Mouse (Mus musculus): Measurements from ENCODE around the gene Ppp2r2d. TPM values are rescaled to one million over a fixed set of nuclear protein-coding genes. Genes with fewer than 3 reads are reported as not detected.

Ppp2r2d gene
- 76.2 and 79.7 TPM in 2 replicates for polyA plus RNA-seq (2014; fragmentation: Nextera tagmentation; extraction: Ambion mirVana)

DNA sequence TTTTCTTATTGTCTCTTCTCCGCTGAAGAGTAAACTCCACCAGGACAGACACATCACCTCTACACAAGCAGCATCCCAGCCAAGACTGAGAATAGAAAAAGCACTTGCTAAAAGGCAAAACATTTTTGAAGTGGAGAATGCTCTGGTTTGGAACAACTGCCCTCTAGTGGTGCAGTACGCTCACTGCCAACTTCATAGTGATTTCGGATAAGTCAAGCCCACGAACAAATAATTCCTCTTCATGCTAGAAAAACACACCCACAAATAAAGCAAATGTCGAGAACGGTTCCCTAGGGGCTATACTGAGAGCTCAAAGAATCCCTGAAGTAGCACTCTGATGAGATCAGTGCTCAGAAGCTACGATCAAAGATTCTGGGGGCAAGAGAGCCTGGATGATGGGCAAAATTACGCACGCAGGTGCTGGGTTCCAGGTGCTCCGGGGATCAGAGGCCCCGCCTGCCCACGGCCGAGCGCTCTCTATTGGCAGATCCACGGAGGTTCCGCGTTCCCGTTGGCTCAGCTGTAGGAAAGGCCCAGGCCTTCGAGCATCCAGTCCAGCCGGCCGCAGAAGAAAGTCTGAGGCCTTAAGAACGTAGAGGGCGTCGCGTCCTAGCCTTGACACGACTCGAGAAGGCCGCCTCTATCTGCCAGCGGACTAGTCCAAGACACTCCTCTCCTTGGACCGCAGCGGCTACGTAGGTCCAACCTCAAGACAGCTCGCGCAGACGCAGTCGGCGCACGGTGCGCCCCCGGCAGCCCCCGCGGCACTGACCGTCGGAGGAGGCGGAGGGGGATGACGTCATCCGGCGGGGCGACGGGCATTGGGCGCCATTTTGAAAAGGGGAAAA, at the start of gene Ppp2r2d, which contains the start of gene Mapk1ip1:
Gene Ppp2r2d (plus strand): TSS at position 536 of the 848 bp plus-strand sequence.
Gene Mapk1ip1 (minus strand): TSS at position 730 of the 848 bp plus-strand sequence.
- Histone ChIP-seq H3K27me3 (ENCODE audit: control insufficient read depth, insufficient read depth, low read length) (no peaks in the 10 kb centered on the region), H3K4me2 (peak within 1 kb of the TSS; percentile 88), H3K9ac (ENCODE audit: low read length) (peak within 1 kb of the TSS; percentile 96), H3K4me1 (ENCODE audit: control insufficient read depth, insufficient read depth, low read length) (peaks cover 31% of the 10 kb centered on the region), H3K9me3 (ENCODE audit: control insufficient read depth, low read length) (no peaks in the 10 kb centered on the region), H3K4me3 (ENCODE audit: low read depth, low read length) (peak within 1 kb of the TSS; percentile 80), H3K36me3 (ENCODE audit: control insufficient read depth, insufficient read depth, low read length) (no peaks in the 10 kb centered on the region), H3K27ac (ENCODE audit: low read depth, low read length) (peak within 1 kb of the TSS; percentile 89)
- WGBS: under 1% methylated on average over 45 of the region's 51 CpGs
- DNase-seq (ENCODE audit: low spot score, missing footprints) (peak; percentile 99), ATAC-seq (ENCODE audit: low FRiP score) (peak; percentile 96)

DNA sequence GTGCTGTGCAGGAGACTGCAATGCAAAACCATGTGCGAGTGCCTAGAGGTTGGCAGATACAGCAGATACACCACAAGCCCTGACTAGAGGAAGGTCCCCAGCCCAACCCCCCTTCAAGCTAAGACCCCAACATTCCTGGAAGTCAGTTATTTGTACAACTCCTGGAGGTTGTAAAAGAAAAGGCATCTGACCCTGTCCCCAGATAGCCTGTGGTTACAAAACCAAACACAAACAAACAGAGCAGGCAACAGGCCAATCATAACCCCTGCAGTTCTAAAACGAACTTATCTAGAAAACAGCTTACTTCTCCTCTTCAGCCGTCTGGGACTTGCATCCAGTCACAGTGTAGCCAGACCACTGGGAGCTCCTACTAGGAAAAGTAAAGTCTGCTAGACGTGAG, 42.5 kb upstream of the Ppp2r2d start:
- no peaks in the 10 kb centered on the region for H3K36me3 ChIP-seq (ENCODE audit: control insufficient read depth, insufficient read depth, low read length)
- no peak for ATAC-seq (ENCODE audit: low FRiP score)
- no peak overlapping the region for H3K4me3 ChIP-seq (ENCODE audit: low read depth, low read length)
- no peak overlapping the region for H3K27ac ChIP-seq (ENCODE audit: low read depth, low read length)
- H3K27me3 ChIP-seq (ENCODE audit: control insufficient read depth, insufficient read depth, low read length): no peaks in the 10 kb centered on the region
- no peaks in the 10 kb centered on the region; the same call in 1 of the 2 replicates for H3K9me3 ChIP-seq (ENCODE audit: control insufficient read depth, low read length)
- no peaks in the 10 kb centered on the region for H3K4me1 ChIP-seq (ENCODE audit: control insufficient read depth, insufficient read depth, low read length)
- WGBS: 50% methylated on average over 4 of the region's 4 CpGs
- H3K9ac ChIP-seq (ENCODE audit: low read length): no peak overlapping the region
- no peak for DNase-seq (ENCODE audit: low spot score, missing footprints)
- H3K4me2 ChIP-seq: no peak overlapping the region

GRCm38 (mm10) chr7:138807146-138807545, 38.7 kb upstream of the Ppp2r2d start:
- no peaks in the 10 kb centered on the region; the same call in 1 of the 2 replicates for H3K9me3 ChIP-seq (ENCODE audit: control insufficient read depth, low read length)
- ATAC-seq (ENCODE audit: low FRiP score) (no peak), DNase-seq (ENCODE audit: low spot score, missing footprints) (no peak)
- no peak overlapping the region for H3K9ac ChIP-seq (ENCODE audit: low read length)
- H3K36me3 ChIP-seq (ENCODE audit: control insufficient read depth, insufficient read depth, low read length): no peaks in the 10 kb centered on the region
- 92% methylated on average over 3 of the region's 3 CpGs for WGBS
- H3K4me3 ChIP-seq (ENCODE audit: low read depth, low read length): no peak overlapping the region
- H3K4me2 ChIP-seq: no peak overlapping the region
- no peaks in the 10 kb centered on the region for H3K27me3 ChIP-seq (ENCODE audit: control insufficient read depth, insufficient read depth, low read length)
- H3K27ac ChIP-seq (ENCODE audit: low read depth, low read length): no peak overlapping the region
- no peaks in the 10 kb centered on the region for H3K4me1 ChIP-seq (ENCODE audit: control insufficient read depth, insufficient read depth, low read length)

GRCm38 (mm10) chr7:138813213-138813875, 32.5 kb upstream of the Ppp2r2d start:
- 79% methylated on average over 11 of the region's 11 CpGs for WGBS
- no peaks in the 10 kb centered on the region for H3K36me3 ChIP-seq (ENCODE audit: control insufficient read depth, insufficient read depth, low read length)
- no peak overlapping the region for H3K9ac ChIP-seq (ENCODE audit: low read length)
- no peak overlapping the region for H3K4me2 ChIP-seq
- no peak for ATAC-seq (ENCODE audit: low FRiP score)
- H3K27ac ChIP-seq (ENCODE audit: low read depth, low read length): no peak overlapping the region
- DNase-seq (ENCODE audit: low spot score, missing footprints): no peak
- H3K4me1 ChIP-seq (ENCODE audit: control insufficient read depth, insufficient read depth, low read length): no peaks in the 10 kb centered on the region
- no peak overlapping the region for H3K4me3 ChIP-seq (ENCODE audit: low read depth, low read length)
- no peaks in the 10 kb centered on the region for H3K27me3 ChIP-seq (ENCODE audit: control insufficient read depth, insufficient read depth, low read length)
- H3K9me3 ChIP-seq (ENCODE audit: control insufficient read depth, low read length): no peaks in the 10 kb centered on the region

- no peak overlapping the region for H3K4me2 ChIP-seq
- no peak overlapping the region for H3K4me3 ChIP-seq (ENCODE audit: low read depth, low read length)
- no peaks in the 10 kb centered on the region for H3K4me1 ChIP-seq (ENCODE audit: control insufficient read depth, insufficient read depth, low read length)
- ATAC-seq (ENCODE audit: low FRiP score): no peak
- H3K9me3 ChIP-seq (ENCODE audit: control insufficient read depth, low read length): no peaks in the 10 kb centered on the region
- H3K27me3 ChIP-seq (ENCODE audit: control insufficient read depth, insufficient read depth, low read length): no peaks in the 10 kb centered on the region
- no peak for DNase-seq (ENCODE audit: low spot score, missing footprints)
- no peak overlapping the region for H3K27ac ChIP-seq (ENCODE audit: low read depth, low read length)
- H3K9ac ChIP-seq (ENCODE audit: low read length): no peak overlapping the region
- no peaks in the 10 kb centered on the region for H3K36me3 ChIP-seq (ENCODE audit: control insufficient read depth, insufficient read depth, low read length)
- 57% methylated on average over 4 of the region's 4 CpGs for WGBS
These were observed 27.6 kb upstream of the Ppp2r2d start for GRCm38 (mm10) chr7:138818314-138818713.

DNA sequence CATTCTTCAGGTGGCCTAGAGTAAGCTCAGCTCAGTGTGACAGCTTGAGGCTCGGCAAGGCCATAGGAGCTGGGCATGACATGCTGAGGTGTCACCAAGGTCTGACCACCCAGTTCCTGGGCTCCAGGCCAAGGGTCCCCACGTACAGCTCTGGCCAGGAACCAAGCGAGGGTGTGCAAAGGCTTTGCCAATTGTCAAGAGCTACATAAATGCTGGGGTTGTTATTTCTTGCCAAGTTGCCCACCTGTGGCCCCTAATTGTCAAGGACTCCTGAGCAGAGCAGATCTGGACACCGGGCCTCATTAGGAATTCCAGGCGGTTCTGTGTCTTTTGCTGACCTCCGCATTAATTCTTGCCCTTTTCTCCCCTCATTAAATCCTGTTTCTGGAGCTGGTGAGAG, 21.5 kb upstream of the Ppp2r2d start:
- H3K9ac ChIP-seq (ENCODE audit: low read length): no peak overlapping the region
- no peak overlapping the region for H3K4me3 ChIP-seq (ENCODE audit: low read depth, low read length)
- H3K36me3 ChIP-seq (ENCODE audit: control insufficient read depth, insufficient read depth, low read length): no peaks in the 10 kb centered on the region
- H3K27ac ChIP-seq (ENCODE audit: low read depth, low read length): no peak overlapping the region
- ATAC-seq (ENCODE audit: low FRiP score): no peak
- no peaks in the 10 kb centered on the region for H3K9me3 ChIP-seq (ENCODE audit: control insufficient read depth, low read length)
- DNase-seq (ENCODE audit: low spot score, missing footprints): no peak
- no peaks in the 10 kb centered on the region for H3K27me3 ChIP-seq (ENCODE audit: control insufficient read depth, insufficient read depth, low read length)
- WGBS: 82% methylated on average over 6 of the region's 6 CpGs
- no peaks in the 10 kb centered on the region for H3K4me1 ChIP-seq (ENCODE audit: control insufficient read depth, insufficient read depth, low read length)
- H3K4me2 ChIP-seq: no peak overlapping the region

GRCm38 (mm10) chr7:138824995-138825756, 20.7 kb upstream of the Ppp2r2d start:
- WGBS: 87% methylated on average over 19 of the region's 19 CpGs
- Histone ChIP-seq H3K36me3 (ENCODE audit: control insufficient read depth, insufficient read depth, low read length) (no peaks in the 10 kb centered on the region), H3K9me3 (ENCODE audit: control insufficient read depth, low read length) (no peaks in the 10 kb centered on the region), H3K9ac (ENCODE audit: low read length) (no peak overlapping the region), H3K4me2 (no peak overlapping the region), H3K27me3 (ENCODE audit: control insufficient read depth, insufficient read depth, low read length) (no peaks in the 10 kb centered on the region), H3K4me1 (ENCODE audit: control insufficient read depth, insufficient read depth, low read length) (no peaks in the 10 kb centered on the region), H3K4me3 (ENCODE audit: low read depth, low read length) (no peak overlapping the region), H3K27ac (ENCODE audit: low read depth, low read length) (no peak overlapping the region)
- ATAC-seq (ENCODE audit: low FRiP score) (no peak), DNase-seq (ENCODE audit: low spot score, missing footprints) (no peak)

DNA sequence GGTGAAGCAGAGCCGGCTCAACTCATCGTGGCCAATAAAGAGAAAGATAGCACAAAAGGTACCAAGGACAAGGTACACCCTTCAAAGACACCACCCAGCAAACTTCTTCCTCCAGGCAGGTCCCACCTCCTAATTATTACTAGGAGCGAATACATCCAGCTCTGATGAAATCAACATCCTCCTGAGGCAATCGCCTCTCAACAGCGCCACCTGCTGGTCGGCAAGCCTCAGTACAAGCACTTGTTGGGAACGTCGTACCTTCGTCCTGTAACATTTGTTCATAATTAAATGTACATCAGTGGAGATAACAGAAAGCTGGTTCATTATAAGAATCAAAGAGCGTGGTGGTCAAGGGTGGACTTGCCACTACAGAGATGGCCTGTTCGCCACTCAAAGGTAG, 18.1 kb upstream of the Ppp2r2d start:
- 19% methylated on average over 11 of the region's 11 CpGs for WGBS
- ATAC-seq (ENCODE audit: low FRiP score): no peak
- no peak overlapping the region for H3K4me2 ChIP-seq

More for the DNA sequence above, 18.1 kb upstream of the Ppp2r2d start:
- Histone ChIP-seq H3K4me3 (ENCODE audit: low read depth, low read length) (no peak overlapping the region), H3K27ac (ENCODE audit: low read depth, low read length) (no peak overlapping the region), H3K4me1 (ENCODE audit: control insufficient read depth, insufficient read depth, low read length) (no peaks in the 10 kb centered on the region), H3K9me3 (ENCODE audit: control insufficient read depth, low read length) (no peaks in the 10 kb centered on the region), H3K9ac (ENCODE audit: low read length) (no peak overlapping the region), H3K27me3 (ENCODE audit: control insufficient read depth, insufficient read depth, low read length) (no peaks in the 10 kb centered on the region), H3K36me3 (ENCODE audit: control insufficient read depth, insufficient read depth, low read length) (no peaks in the 10 kb centered on the region)
- peak; percentile 95 for DNase-seq (ENCODE audit: low spot score, missing footprints)
